Mouse (Mus musculus) heart, embryonic 14.5 days (tissue): ENCODE measurements around the gene Trpv3. TPM values are rescaled to one million over a fixed set of nuclear protein-coding genes. Genes with fewer than 3 reads are reported as not detected.

ENCODE experiments used
- ATAC-seq: fragments of 200-750 bp; cut with Nextera tagmentation; 2 replicates; pipeline ENCODE4 v1.8.0; 2017; ENCODE audit warnings: low read depth, moderate TSS enrichment; ENCODE audit not compliant: insufficient number of reproducible peaks, insufficient read depth, low FRiP score
- H3K27ac ChIP-seq, 2 experiments: fragments of 200-500 bp in 1 of 2; fragments of 300-500 bp in 1 of 2; sonication (generic) in 1 of 2; replicated peaks in 1 of 2; 2 replicates each; pipeline ENCODE4 v1.5.1; 2012 to 2014; ENCODE audit warnings: low read depth in 2 of 2, low read length in 2 of 2, control low read depth in 1 of 2, mild to moderate bottlenecking in 1 of 2, mixed read lengths in 1 of 2; ENCODE audit not compliant: control insufficient read depth in 1 of 2, insufficient read depth in 1 of 2
- H3K27me3 ChIP-seq: fragments of 300-500 bp; sonication (generic); 2 replicates; pipeline ENCODE4 v1.6.1; 2014; ENCODE audit warnings: mild to moderate bottlenecking, low read length, control low read depth; ENCODE audit not compliant: control insufficient read depth, insufficient read depth
- H3K36me3 ChIP-seq: fragments of 300-500 bp; sonication (generic); 2 replicates; pipeline ENCODE4 v1.6.1; 2014; ENCODE audit warnings: mild to moderate bottlenecking, control low read depth, low read length, mixed read lengths; ENCODE audit not compliant: control insufficient read depth, insufficient read depth
- H3K4me1 ChIP-seq, 2 experiments: fragments of 200-500 bp in 1 of 2; fragments of 300-500 bp in 1 of 2; sonication (generic) in 1 of 2; 2 replicates each; pipeline ENCODE4 v1.6.1; 2012 to 2014; ENCODE audit warnings: low read length in 2 of 2, control low read depth in 1 of 2, mixed read lengths in 1 of 2; ENCODE audit not compliant: control insufficient read depth in 2 of 2, insufficient read depth in 2 of 2
- H3K4me2 ChIP-seq: fragments of 300-500 bp; sonication (generic); 2 replicates; pipeline ENCODE4 v1.6.1; 2014; ENCODE audit warnings: mild to moderate bottlenecking, low read length
- H3K4me3 ChIP-seq, 2 experiments: fragments of 200-500 bp in 1 of 2; fragments of 300-500 bp in 1 of 2; sonication (generic) in 1 of 2; 2 replicates each; pipeline ENCODE4 v1.5.1; 2012 to 2014; ENCODE audit warnings: low read length in 2 of 2, mild to moderate bottlenecking in 2 of 2, control low read depth in 1 of 2, low read depth in 1 of 2, moderate library complexity in 1 of 2; ENCODE audit not compliant: control insufficient read depth in 1 of 2, insufficient read depth in 1 of 2
- H3K9ac ChIP-seq: fragments of 300-500 bp; sonication (generic); 2 replicates; pipeline ENCODE4 v1.6.1; 2014; ENCODE audit warnings: mild to moderate bottlenecking, low read length
- H3K9me3 ChIP-seq: fragments of 300-500 bp; sonication (generic); 2 replicates; pipeline ENCODE4 v1.6.1; 2016; ENCODE audit warnings: low read length, control low read depth; ENCODE audit not compliant: control insufficient read depth
- WGBS: fragments of 180-500 bp; shearing (Covaris S2); extraction: QIAGEN DNeasy Blood & Tissue Kit; methylation state at CpG from one replicate; pipeline ENCODE4 v1.1.7; 2014; 5-methylcytosine and 5-hydroxymethylcytosine counted together
- polyA plus RNA-seq: library from polyadenylated mRNA; unstranded; fragments of >200 nt; fragmentation: Nextera tagmentation; extraction: Ambion mirVana; gene quantifications from 2 replicates; pipeline ENCODE4 v1.2.1, GENCODE M21; 2014

Gene Trpv3
- polyA plus RNA-seq, 1 experiment from 2014 or later = 0.04 TPM

- H3K9me3 ChIP-seq = no peaks in the 10 kb centered on the region
- H3K4me2 ChIP-seq = no peak overlapping the region
- whole genome bisulfite sequencing = 40% methylated on average over 2 of the region's 2 CpGs
- no peak overlapping the region for H3K27ac ChIP-seq
- no peak for ATAC-seq
- H3K4me1 ChIP-seq = peaks cover 4 to 5% of the 10 kb centered on the region in 2 experiments
- no peaks in the 10 kb centered on the region for H3K36me3 ChIP-seq
- H3K4me3 ChIP-seq = no peak overlapping the region
- no peaks in the 10 kb centered on the region for H3K27me3 ChIP-seq
- no peak overlapping the region for H3K9ac ChIP-seq
These were observed 34.7 kb upstream of the Trpv3 start for GRCm38 (mm10) chr11:73232513-73232912.

- Histone ChIP-seq H3K27me3 (no peaks in the 10 kb centered on the region), H3K9me3 (no peaks in the 10 kb centered on the region), H3K27ac (no peak within 1 kb of the TSS), H3K36me3 (no peaks in the 10 kb centered on the region), H3K4me1 (peaks cover 4 to 5% of the 10 kb centered on the region in 2 experiments), H3K9ac (no peak within 1 kb of the TSS), H3K4me3 (no peak within 1 kb of the TSS), H3K4me2 (no peak within 1 kb of the TSS)
- 83% methylated on average over 5 of the region's 5 CpGs for WGBS
- ATAC-seq = no peak
These were observed 33.2 kb upstream of the Trpv3 start, which contains the start of gene Trpv1 for GRCm38 (mm10) chr11:73233992-73234391. TSS of gene Trpv1 (plus strand) at chr11:73234292.

- no peaks in the 10 kb centered on the region; the same call in 1 of the 2 replicates for H3K27me3 ChIP-seq
- peak; percentile 68 for ATAC-seq
- WGBS = 29% methylated on average over 5 of the region's 5 CpGs
- H3K9ac ChIP-seq = no peak overlapping the region
- no peak overlapping the region for H3K4me3 ChIP-seq
- peak overlapping the region; percentile 65 to 79 for H3K27ac ChIP-seq
- peaks cover 4 to 5% of the 10 kb centered on the region in 2 experiments for H3K4me1 ChIP-seq
- no peak overlapping the region for H3K4me2 ChIP-seq
- H3K9me3 ChIP-seq = no peaks in the 10 kb centered on the region
- H3K36me3 ChIP-seq = no peaks in the 10 kb centered on the region
These were observed 31.0 kb upstream of the Trpv3 start for GRCm38 (mm10) chr11:73235990-73236701.

- H3K9ac ChIP-seq = no peak overlapping the region
- ATAC-seq = no peak
- H3K36me3 ChIP-seq = no peaks in the 10 kb centered on the region
- no peak overlapping the region for H3K4me2 ChIP-seq
- H3K4me3 ChIP-seq = no peak overlapping the region
- H3K9me3 ChIP-seq = no peaks in the 10 kb centered on the region
- H3K27ac ChIP-seq = peak overlapping the region in 1 of 2 experiments; percentile 28; a peak in 1 of 4 replicates
- no peaks in the 10 kb centered on the region; the same call in 1 of the 2 replicates for H3K27me3 ChIP-seq
- peaks cover 4 to 5% of the 10 kb centered on the region in 2 experiments for H3K4me1 ChIP-seq
- WGBS = 75% methylated on average over 3 of the region's 3 CpGs
These were observed 30.5 kb upstream of the Trpv3 start for GRCm38 (mm10) chr11:73236731-73237130.

- ATAC-seq = no peak
- 79% methylated on average over 6 of the region's 6 CpGs for whole genome bisulfite sequencing
- Histone ChIP-seq H3K9ac (no peak overlapping the region), H3K36me3 (no peaks in the 10 kb centered on the region), H3K4me2 (no peak overlapping the region), H3K9me3 (no peaks in the 10 kb centered on the region), H3K4me3 (no peak overlapping the region), H3K27ac (no peak overlapping the region), H3K27me3 (no peaks in the 10 kb centered on the region; the same call in 1 of the 2 replicates), H3K4me1 (no peaks in the 10 kb centered on the region)
These were observed 25.0 kb upstream of the Trpv3 start for GRCm38 (mm10) chr11:73242199-73242598.

GRCm38 (mm10) chr11:73242777-73243176 lies 24.4 kb upstream of the Trpv3 start:
- WGBS = 92% methylated on average over 4 of the region's 4 CpGs
- Histone ChIP-seq H3K4me2 (no peak overlapping the region), H3K9ac (no peak overlapping the region), H3K4me1 (no peaks in the 10 kb centered on the region), H3K4me3 (no peak overlapping the region), H3K36me3 (no peaks in the 10 kb centered on the region), H3K27me3 (no peaks in the 10 kb centered on the region; the same call in 1 of the 2 replicates), H3K27ac (no peak overlapping the region), H3K9me3 (no peaks in the 10 kb centered on the region)
- ATAC-seq = no peak

- Histone ChIP-seq H3K4me3 (no peak overlapping the region), H3K4me1 (no peaks in the 10 kb centered on the region), H3K9me3 (no peaks in the 10 kb centered on the region), H3K9ac (no peak overlapping the region), H3K27me3 (no peaks in the 10 kb centered on the region), H3K27ac (no peak overlapping the region), H3K36me3 (no peaks in the 10 kb centered on the region), H3K4me2 (no peak overlapping the region)
- 63% methylated on average over 4 of the region's 4 CpGs for WGBS
- no peak for ATAC-seq
These were observed 9.7 kb upstream of the Trpv3 start for GRCm38 (mm10) chr11:73257362-73257945.
